Mouse (Mus musculus) thymus, adult 18-20 months (tissue): ENCODE results near the gene 2310022A10Rik.

Source experiments
- DNase-seq, 2 experiments: peaks; one replicate each; pipeline ENCODE4 v3.0.0; 2022; ENCODE audit warnings: mixed read lengths in 2 of 2

Gene 2310022A10Rik

GRCm38 (mm10) chr7:27541922-27542321 lies 11.1 kb upstream of the 2310022A10Rik start:
- no peak for DNase-seq

- DNase-seq: peak; percentile 93 to 94
Observed at GRCm38 (mm10) chr7:27542392-27543033, 10.5 kb upstream of the 2310022A10Rik start.

GRCm38 (mm10) chr7:27543065-27543464 lies 10.0 kb upstream of the 2310022A10Rik start:
- no peak for DNase-seq

GRCm38 (mm10) chr7:27543851-27544250 lies 9.2 kb upstream of the 2310022A10Rik start:
- no peak for DNase-seq

GRCm38 (mm10) chr7:27544675-27545370 lies 8.2 kb upstream of the 2310022A10Rik start:
- peak; percentile 65 to 86 for DNase-seq

- no peak for DNase-seq
Observed at GRCm38 (mm10) chr7:27549597-27549996, 3.4 kb upstream of the 2310022A10Rik start.

- DNase-seq: no peak
Observed at GRCm38 (mm10) chr7:27552070-27552469, 963 bp upstream of the 2310022A10Rik start.

DNA sequence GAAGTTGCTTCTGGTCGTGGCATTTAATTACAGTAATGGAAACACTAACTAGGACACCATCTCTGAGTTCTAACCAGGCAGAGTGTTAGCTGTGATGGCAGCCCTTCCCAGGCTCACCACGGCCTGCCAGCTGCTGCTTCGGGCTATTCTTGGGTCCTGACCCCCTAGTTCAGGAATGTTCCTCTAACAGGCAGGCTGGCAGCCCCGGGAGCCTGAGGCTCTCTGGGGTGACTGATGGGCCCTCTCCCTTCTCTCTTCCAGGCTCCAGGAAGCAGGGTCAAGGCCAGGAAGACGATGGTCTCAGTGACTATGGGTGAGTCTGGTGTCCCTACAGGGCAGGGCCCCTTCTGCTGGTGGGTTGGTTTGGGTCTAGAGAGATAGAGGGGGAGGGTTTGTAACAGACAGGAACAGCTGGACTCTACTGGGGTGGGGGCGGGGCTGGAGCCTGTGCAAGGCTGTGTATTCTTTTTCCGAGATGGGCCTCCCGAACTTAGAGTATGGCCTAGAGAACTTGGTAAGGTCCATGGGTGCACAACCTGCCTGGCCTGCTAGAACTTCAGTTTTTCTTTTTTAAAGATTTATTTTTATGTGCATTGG lies 7.4 kb downstream of the 2310022A10Rik start:
- no peak for DNase-seq

GRCm38 (mm10) chr7:27560978-27561377 lies 7.9 kb downstream of the 2310022A10Rik start:
- DNase-seq: no peak

- DNase-seq: no peak
Observed at GRCm38 (mm10) chr7:27569580-27570224, 16.7 kb downstream of the 2310022A10Rik start.

- no peak for DNase-seq
Observed at GRCm38 (mm10) chr7:27572133-27572532, 19.1 kb downstream of the 2310022A10Rik start.

GRCm38 (mm10) chr7:27574124-27574880 lies 21.3 kb downstream of the 2310022A10Rik start:
- DNase-seq: no peak

DNA sequence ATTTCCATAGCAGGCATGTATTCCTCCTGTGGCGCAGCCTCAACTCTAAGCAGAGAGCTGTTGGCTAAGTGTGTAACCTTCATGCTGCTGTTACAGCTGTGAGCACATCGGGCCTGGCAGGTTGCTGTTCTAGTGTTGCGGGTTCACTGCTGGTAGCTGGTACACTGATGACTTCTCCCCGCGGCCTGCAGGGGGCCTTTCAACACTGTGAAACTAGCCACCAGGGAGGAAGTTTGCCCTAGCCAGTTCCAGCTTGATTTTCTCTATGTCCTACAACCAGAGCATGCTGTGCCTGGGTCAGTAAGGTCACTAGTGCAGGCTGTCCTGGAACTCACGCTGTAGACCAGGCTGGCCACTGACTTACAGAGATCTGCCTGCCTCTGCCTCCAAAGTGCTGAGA lies 23.9 kb downstream of the 2310022A10Rik start:
- DNase-seq: peak in 1 of 2 experiments; percentile 31

DNA sequence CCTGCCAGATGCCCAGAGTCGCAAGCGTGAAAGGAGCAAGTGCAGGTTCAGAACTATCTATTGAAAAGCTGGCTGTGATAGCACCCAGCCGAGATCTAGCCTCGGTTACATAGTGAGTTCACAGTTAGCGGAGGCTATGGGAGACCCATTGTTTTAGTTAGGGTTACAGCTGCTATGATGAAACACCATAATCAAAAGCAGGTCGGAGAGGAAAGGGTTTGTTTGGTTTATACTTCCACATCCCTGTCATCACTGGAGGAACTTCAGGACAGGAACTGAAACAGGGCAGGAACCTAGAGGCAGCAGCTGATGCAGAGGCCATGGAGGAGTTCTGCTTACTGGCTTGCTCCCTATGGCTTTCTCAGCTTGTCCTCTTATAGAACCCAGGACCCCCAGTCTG lies 24.6 kb downstream of the 2310022A10Rik start:
- DNase-seq: no peak

GRCm38 (mm10) chr7:27578465-27578864 lies 25.4 kb downstream of the 2310022A10Rik start:
- DNase-seq: no peak

DNA sequence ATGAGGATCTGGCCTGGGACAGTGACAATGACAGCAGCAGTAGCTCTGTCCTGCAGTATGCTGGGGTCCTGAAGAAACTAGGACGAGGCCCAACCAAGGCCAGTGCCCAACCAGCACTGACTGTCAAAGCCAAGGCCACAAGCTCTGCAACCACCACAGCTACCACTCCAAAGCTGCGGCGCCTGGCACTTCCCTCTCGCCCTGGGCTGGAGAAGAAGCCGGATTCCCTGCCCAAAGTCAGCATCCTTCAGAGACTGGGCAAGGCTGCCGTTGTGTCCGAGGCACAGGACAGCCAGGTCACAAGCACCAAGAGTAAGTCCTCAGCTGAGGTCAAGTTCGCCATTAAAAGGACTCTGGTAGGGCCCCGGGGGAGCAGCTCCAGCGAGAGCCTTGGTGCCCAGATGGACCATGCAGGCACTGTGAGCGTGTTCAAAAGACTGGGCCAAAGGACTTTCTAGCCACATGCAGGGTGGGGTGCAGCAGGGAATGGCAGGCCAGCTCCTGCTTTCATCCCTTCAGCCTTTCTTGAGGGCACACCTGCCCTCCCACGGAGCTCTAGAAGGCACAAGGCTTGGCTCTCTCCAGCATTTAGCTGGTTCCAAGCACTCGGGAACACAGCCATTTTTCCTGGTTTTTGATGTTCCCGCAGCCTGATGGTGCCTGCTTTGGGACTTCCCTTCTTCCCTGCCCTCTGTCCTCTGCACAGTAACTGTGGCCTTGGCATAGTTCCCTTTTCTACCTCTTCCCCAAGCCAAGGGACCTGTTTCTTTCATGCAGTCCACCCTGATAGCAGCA lies 27.5 kb downstream of the 2310022A10Rik start:
- DNase-seq: no peak

- DNase-seq: no peak
Observed at GRCm38 (mm10) chr7:27586861-27587260, 33.8 kb downstream of the 2310022A10Rik start.

GRCm38 (mm10) chr7:27587741-27588140 lies 34.7 kb downstream of the 2310022A10Rik start:
- DNase-seq: no peak

GRCm38 (mm10) chr7:27590088-27590487 lies 37.1 kb downstream of the 2310022A10Rik start:
- no peak for DNase-seq

- peak in 1 of 2 experiments; percentile 23 for DNase-seq
Observed at GRCm38 (mm10) chr7:27590566-27591213, 37.7 kb downstream of the 2310022A10Rik start.
